Mouse (Mus musculus) thymus, adult 2 months (tissue): ENCODE data around the gene Nqo1.

Experiments
- CTCF ChIP-seq: fragments of 200-500 bp; IDR thresholded peaks from 2 replicates; pipeline ENCODE4 v1.5.1; 2012; ENCODE audit warnings: mild to moderate bottlenecking, control low read depth, low read length, moderate library complexity, borderline replicate concordance; ENCODE audit not compliant: control insufficient read depth, poor library complexity, insufficient read depth; ENCODE audit errors: extremely low read depth
- POLR2A ChIP-seq: fragments of 200-500 bp; IDR thresholded peaks from 2 replicates; pipeline ENCODE4 v1.6.1; 2012; ENCODE audit warnings: mild to moderate bottlenecking, low read length, control low read depth, moderate library complexity; ENCODE audit not compliant: control insufficient read depth, poor library complexity, insufficient read depth; ENCODE audit errors: extremely low read depth

DNA sequence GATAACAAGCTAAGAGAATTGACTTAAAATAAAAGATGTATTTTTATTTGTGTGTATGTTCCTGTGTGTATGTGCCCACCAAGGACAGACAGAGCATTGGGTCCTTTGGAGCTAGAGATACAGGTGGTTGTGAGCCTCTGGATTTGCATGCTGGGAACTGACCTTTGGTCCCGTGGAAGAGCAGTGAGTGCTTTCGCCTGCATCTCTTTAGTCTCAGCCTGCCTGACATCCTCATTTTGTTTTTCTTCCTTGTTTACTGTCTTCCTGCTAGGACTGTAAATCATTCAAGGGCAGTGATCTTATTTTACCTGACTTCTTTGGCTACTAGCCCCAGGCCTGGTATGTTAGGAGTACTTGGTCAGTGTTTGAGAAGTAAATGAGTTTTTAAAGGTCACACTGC lies 34.7 kb upstream of the Nqo1 start:
- TF ChIP-seq CTCF (no peak), POLR2A (no peak)
